Mouse (Mus musculus): Measurements from ENCODE around the gene Kif1a. TPM values are rescaled to one million over a fixed set of nuclear protein-coding genes. Genes with fewer than 3 reads are reported as not detected.
"Not testable (repeated sequence)": the region's sequence is repeated elsewhere in the genome, so short reads cannot be mapped to it uniquely, and the experiment has no call there.

Kif1a gene
- total RNA-seq, 2 experiments from 2014 or later: 609 to 644 TPM

DNA sequence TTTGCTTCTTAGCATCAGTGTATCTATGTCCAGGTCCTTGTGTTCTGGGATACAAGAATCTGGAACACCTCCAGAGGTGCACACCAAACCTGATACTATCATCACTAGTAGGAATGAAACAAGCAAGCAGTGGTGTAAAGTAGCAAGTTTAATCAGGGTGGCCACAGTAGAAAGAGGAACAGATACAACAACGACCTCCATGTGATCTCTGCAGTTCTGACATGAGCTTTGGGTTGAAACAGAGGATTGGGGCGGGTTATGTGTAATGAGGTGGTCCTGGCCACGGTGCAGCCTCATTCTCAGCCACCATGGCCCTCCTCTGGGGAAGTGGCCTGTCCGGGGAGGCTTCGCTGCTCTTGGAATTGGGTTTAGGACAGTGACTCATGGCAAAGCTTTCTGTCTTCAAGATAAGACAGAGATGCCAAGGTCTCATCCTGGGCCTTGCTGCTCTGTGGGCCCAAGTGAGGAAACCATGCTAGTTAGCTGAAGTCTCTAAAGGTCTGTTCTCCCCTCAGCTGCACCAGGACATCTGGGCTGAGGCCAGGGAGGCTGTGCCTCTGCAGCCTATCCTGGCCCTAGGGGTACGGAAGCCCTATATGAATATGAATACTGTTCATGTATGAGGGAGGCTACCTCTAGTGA is 109.4 kb downstream of the Kif1a start:
- no peak for DNase-seq (ENCODE audit: low spot score in 2 of 2)
- no peak for TF ChIP-seq CTCF (conservative IDR thresholded peaks at IDR 0.05)
- no peak overlapping the region for H3K27ac ChIP-seq

GRCm38 (mm10) chr1:92989891-92990290 is 111.9 kb downstream of the Kif1a start:
- Histone ChIP-seq H3K27ac (no peak overlapping the region), H3K4me3 (no peak overlapping the region)
- peak in 1 of 2 experiments; percentile 4 for DNase-seq (ENCODE audit: low spot score in 2 of 2)
- no peak for TF ChIP-seq CTCF (conservative IDR thresholded peaks at IDR 0.05)

More for the DNA sequence above, 109.4 kb downstream of the Kif1a start:
- H3K4me3 ChIP-seq: no peak overlapping the region

DNA sequence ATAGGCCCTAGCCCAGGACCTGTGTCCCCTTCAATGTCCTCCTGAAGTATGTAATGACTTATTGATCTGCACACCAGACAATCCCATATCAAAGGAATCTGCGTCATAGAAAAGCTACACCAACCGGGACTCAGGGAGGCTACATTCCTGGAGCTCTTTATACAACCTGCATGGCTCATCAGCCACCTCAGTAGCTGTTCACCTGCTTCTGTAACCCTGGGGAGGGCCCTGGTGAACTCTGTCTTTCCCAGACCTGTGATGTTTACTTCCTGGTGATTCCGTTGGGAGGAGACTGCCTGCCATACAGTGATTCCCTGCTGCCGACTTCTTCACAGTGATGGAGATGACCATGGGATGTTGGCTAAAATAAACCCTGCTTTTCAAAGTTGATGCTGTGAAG is 112.9 kb downstream of the Kif1a start:
- TF ChIP-seq CTCF (conservative IDR thresholded peaks at IDR 0.05): no peak
- DNase-seq (ENCODE audit: low spot score in 2 of 2): no peak
- H3K27ac ChIP-seq: no peak overlapping the region
- H3K4me3 ChIP-seq: no peak overlapping the region

- DNase-seq (ENCODE audit: low spot score in 2 of 2): peak in 1 of 2 experiments; percentile 2
- Histone ChIP-seq H3K27ac (no peak overlapping the region), H3K4me3 (no peak overlapping the region)
- TF ChIP-seq CTCF (conservative IDR thresholded peaks at IDR 0.05): peak; percentile 43; the same call in 1 of the 2 replicates
Observed at GRCm38 (mm10) chr1:92984999-92985398, 116.8 kb downstream of the Kif1a start.

- no peak overlapping the region for H3K27ac ChIP-seq
- no peak for DNase-seq (ENCODE audit: low spot score in 2 of 2)
- no peak for TF ChIP-seq CTCF (conservative IDR thresholded peaks at IDR 0.05)
- no peak overlapping the region for H3K4me3 ChIP-seq
Observed at GRCm38 (mm10) chr1:92982931-92983605, 118.7 kb downstream of the Kif1a start.

GRCm38 (mm10) chr1:92981056-92981845 is 120.5 kb downstream of the Kif1a start:
- H3K27ac ChIP-seq: no peak overlapping the region
- no peak for DNase-seq (ENCODE audit: low spot score in 2 of 2)
- H3K4me3 ChIP-seq: no peak overlapping the region
- no peak for TF ChIP-seq CTCF (conservative IDR thresholded peaks at IDR 0.05)

DNA sequence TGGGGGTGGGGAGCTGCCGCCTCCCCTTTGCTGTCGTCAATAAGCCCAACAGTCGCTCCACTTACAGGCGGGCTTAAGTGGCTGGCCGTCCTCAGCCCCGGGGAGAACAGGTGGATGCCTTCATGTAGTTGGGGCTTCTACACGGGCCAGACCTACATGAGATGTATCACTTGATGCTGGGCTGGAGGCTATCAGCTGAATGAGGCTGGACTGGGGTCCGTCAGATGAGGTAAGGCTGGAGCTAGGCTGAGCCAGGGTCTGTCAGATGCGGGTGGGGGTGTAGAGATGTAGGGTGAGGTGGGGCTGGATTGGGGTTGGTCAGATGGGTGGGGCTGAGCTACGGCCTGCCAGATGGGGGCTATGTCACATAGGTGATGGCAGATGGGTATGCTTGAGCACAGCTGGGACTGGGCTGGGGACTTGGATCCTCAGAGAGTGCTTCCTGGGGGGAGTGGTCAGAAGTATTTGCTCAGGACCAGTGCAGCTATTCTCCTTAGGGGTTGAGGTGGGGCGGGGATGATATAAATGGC is 122.6 kb downstream of the Kif1a start:
- TF ChIP-seq CTCF (conservative IDR thresholded peaks at IDR 0.05): no peak
- no peak overlapping the region for H3K27ac ChIP-seq
- no peak overlapping the region for H3K4me3 ChIP-seq
- DNase-seq (ENCODE audit: low spot score in 2 of 2): peak in 1 of 2 experiments; percentile 7

DNA sequence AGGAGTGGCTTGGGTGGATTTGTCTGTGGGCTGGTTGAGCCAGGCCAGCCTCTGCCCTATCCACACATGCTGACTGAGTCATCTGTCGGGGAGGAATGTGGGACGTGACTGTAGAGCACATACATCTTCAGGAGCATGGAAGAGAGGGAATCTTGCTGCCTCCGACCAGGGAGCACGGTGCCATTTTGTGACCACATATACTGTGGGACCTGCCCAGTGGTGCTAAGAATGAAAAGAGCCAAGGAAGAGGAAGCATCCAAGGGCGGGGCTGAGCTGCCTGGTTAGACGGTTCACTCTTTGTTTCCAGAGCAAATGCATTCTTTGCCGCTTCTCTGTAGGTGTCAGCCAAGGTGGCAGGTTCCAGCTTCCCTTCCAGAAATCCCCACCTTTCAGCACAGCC is 123.1 kb downstream of the Kif1a start:
- TF ChIP-seq CTCF (conservative IDR thresholded peaks at IDR 0.05): no peak
- DNase-seq (ENCODE audit: low spot score in 2 of 2): no peak
- H3K4me3 ChIP-seq: no peak overlapping the region
- H3K27ac ChIP-seq: no peak overlapping the region

DNA sequence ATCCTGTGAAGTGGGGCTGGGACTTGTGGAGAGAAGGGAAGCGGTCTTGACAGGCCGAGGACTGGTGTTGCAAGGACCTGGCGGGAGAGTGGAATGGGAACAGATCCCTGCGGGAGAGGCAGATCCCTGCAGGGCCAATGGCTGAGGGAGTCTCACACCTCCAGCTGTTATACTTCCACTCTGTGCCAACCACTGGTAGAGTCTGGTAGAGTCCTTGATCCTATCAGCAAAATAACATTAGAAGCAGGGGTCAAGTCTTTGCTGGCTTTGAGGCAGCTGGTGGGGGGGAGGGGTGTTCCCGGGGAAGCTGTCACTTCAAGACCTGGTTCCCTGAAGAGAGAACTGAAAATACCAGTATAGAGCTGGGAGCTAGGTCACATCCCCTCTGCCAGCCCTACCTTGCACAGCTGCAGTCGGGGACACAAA is 125.6 kb downstream of the Kif1a start:
- DNase-seq (ENCODE audit: low spot score in 2 of 2): peak in 1 of 2 experiments; percentile 3
- TF ChIP-seq CTCF (conservative IDR thresholded peaks at IDR 0.05): no peak
- no peak overlapping the region for H3K4me3 ChIP-seq
- H3K27ac ChIP-seq: no peak overlapping the region

DNA sequence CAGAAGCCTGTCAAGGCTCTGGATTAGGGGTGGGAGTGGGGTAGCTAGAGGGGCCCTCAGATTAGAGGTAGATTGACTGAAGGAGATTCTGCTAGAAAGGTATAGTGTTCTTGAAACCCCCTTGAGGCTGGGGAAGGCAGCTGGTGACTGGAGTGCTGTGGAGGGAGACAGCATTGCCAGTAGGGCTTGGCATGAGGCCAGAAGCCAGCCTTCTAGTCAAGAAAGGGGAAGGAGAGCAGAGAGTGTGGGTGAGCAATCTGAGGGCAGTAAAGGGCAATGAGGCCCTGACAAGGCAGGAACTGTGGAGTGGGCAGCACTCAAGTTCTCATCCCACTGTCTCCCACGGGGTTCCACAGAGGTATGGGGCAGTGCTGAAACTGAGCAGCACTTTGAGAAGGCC is 128.9 kb downstream of the Kif1a start:
- TF ChIP-seq CTCF (conservative IDR thresholded peaks at IDR 0.05): no peak; the same call in 1 of the 2 replicates
- DNase-seq (ENCODE audit: low spot score in 2 of 2): peak in 1 of 2 experiments; percentile 12
- H3K4me3 ChIP-seq: no peak overlapping the region
- H3K27ac ChIP-seq: no peak overlapping the region

GRCm38 (mm10) chr1:92971879-92972795 is 129.6 kb downstream of the Kif1a start:
- no peak overlapping the region for H3K4me3 ChIP-seq
- TF ChIP-seq CTCF (conservative IDR thresholded peaks at IDR 0.05): no peak
- H3K27ac ChIP-seq: no peak overlapping the region
- DNase-seq (ENCODE audit: low spot score in 2 of 2): peak in 1 of 2 experiments; percentile 3

DNA sequence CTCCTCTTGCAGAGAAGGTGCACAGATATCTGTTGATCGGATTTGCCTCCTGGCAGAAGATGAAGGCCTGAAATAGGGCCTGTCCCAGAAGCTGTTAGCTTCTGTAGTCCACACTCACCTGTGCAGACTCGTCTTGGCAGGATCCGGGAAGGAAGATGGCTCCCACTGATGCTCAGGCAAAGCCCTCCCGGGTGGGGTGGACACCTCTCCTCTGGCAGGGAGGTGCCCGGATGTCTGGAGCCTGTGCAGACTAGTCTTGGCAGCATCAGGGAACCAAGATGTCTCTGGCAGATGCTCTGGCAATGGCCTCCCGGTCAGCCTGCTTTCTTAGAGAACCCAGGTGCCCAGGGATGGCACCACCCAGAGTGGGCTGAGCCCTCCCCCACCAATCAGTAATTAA is 131.0 kb downstream of the Kif1a start:
- H3K4me3 ChIP-seq, H3K27ac ChIP-seq: not testable (repeated sequence)
- DNase-seq (ENCODE audit: low spot score in 2 of 2): peak in 1 of 2 experiments; percentile 3

Other genes starting within 250 kb of the Kif1a start
- under 1 TPM; 0.17 to 0.26 TPM for gene Ankmy1, start 199.0 kb downstream of the Kif1a start, total RNA-seq (2021)
- 10 to 100 TPM; 14.6 to 15.7 TPM for gene Dusp28, start 195.0 kb downstream of the Kif1a start, total RNA-seq (2021)
- gene Rnpepl1, start 191.2 kb downstream of the Kif1a start, total RNA-seq (2021): 10 to 100 TPM; 36.1 to 40.2 TPM
- 10 to 100 TPM; 46.4 to 47.1 TPM for gene Capn10, start 167.6 kb downstream of the Kif1a start, total RNA-seq (2021)
- gene Gpr35, start 151.1 kb downstream of the Kif1a start, total RNA-seq (2021): under 1 TPM; 0.12 to 0.33 TPM
- not detected for gene Aqp12, start 95.6 kb downstream of the Kif1a start, total RNA-seq (2021)
- not detected for gene Agxt, start 33.3 kb upstream of the Kif1a start, total RNA-seq (2021)
- not detected for gene 2310007B03Rik, start 59.0 kb upstream of the Kif1a start, total RNA-seq (2021)
- under 1 TPM; 0.22 to 0.36 TPM for gene Crocc2, start 66.8 kb upstream of the Kif1a start, total RNA-seq (2021)
- 1 to 10 TPM; 4.7 to 7.7 TPM for gene Sned1, start 133.9 kb upstream of the Kif1a start, total RNA-seq (2021)
- gene Mterf4, start 204.0 kb upstream of the Kif1a start, total RNA-seq (2021): 10 to 100 TPM; 20.2 to 23.0 TPM
- gene Ppp1r7, start 240.9 kb upstream of the Kif1a start, total RNA-seq (2021): 10 to 100 TPM; 70.4 to 77.1 TPM
- 1 to 10 TPM; 4.1 to 7.2 TPM for gene Pask, start 241.5 kb upstream of the Kif1a start, total RNA-seq (2021)